Mouse (Mus musculus) ovary, postnatal 36 days (tissue): ENCODE measurements around the gene Prps2.
"Not testable (repeated sequence)": the region's sequence is repeated elsewhere in the genome, so short reads cannot be mapped to it uniquely, and the experiment has no call there.

Source experiments
- DNase-seq: peaks from one replicate; pipeline ENCODE4 v3.0.0; 2022; ENCODE audit warnings: low spot score, mixed read lengths

Gene Prps2

DNA sequence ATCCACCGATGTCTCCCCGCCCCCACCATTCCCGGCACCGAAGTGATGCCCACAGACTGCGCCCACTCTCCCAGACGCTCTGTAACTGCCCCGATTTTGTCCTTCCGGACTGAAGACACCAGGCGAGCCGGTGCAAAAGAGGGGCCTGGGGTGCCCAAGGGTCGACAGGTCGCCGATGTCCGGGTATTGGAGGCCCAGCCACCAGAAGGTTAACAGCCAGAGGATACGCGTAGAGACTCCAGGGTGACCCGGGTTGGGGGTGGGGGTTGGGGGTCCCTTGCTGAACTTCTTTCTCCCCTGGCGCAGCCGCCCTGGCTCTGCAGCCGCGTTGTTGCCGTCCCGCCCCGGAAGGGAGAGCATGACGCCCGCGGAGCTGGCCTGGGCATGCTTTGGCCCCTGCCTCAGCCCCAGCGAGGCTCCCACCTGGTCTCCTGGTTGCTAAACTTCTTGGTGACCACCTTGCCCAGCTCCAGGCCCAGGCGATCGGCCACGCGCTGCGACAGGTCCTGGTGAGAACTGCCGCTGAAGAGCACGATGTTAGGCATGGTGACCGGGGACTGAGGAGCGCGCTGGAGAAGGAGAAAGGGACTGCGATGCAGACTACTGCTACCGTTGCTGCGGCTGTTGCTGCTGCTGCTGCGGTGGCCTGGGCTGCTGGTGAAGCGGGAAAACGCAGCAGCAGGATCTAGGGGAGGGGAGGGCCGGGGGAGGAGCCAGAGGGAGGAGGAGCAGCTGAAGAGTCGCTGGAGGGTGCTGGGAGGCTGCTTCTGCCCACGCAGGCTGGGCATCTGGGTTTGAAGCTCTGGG is at the start of gene Prps2:
TSS of gene Prps2 (minus strand) at position 703 of the 807 bp plus-strand sequence.
- peak; percentile 55 for DNase-seq

DNA sequence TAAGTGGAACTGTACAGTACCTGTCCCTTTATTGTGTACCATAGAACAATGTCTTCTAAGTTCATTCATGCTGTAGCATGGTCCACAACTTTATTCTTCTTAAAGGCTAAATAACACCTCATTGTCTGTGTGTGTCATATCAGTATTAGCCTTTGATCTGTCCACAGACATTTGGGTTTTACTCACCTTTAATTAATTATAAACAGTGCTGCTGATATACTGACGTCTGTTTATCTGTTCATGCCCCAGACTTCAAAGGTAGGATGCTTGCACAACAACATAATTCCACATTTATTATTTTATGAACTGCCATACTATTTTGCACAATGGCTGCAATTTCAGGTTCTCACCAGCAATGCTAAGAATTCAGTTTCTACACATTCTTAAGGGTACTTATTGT is 35.1 kb upstream of the Prps2 start:
- no peak for DNase-seq

DNA sequence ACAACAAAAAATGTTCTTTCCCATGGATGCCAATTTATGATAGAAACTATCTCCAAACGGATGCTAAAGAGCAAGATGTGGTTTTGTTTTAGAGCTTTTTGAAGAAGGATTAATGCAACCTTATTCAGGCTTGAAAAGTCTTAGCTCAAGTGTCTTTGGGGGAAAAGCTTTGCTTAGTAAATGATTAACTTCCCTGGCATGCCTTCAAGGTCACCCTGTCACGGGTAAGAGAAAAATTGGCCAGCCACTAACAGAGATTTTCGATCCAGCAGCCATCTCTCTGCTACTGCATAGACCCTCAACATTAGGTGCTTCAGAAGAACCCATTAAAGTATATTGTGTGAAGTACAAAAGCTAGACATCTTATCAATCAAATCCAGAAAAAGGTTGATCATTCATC is 12.4 kb upstream of the Prps2 start:
- no peak for DNase-seq

DNA sequence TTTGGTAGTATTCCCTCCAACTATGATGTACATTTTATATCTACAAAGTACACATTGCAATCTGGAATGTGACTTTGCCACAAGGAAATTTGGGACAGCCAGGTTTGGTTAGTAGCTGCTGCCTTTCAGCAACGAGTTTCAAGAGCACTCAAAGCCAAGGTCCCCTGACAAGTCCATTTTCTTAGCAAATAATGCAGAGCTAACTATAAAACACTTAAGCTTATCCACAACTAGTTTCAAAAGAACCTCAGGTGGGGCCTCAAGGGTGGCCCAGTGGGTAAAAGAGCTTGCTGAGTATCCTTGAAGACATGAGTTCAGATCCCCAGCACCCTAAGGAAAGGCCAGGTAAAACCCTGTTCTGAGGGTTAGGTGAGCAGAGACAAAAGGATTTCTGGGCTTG is 4.1 kb upstream of the Prps2 start:
- DNase-seq, result no peak

DNA sequence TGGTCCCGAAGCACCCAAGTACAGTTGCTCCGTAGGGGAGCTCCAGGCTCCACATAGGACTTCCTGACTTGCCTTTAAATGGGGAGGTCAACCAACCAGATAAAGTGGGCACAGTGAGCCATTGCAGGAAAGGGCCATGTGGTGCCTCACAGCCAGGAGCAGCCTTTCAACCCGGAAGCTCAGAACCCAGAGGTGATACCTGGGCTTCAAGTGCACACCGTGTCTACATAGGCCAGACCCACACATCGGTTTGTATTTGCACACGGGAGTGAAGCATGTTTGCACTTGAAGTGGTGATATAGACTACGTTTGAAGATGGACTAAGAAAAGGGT is 271 bp upstream of the Prps2 start:
- DNase-seq, result no peak

DNA sequence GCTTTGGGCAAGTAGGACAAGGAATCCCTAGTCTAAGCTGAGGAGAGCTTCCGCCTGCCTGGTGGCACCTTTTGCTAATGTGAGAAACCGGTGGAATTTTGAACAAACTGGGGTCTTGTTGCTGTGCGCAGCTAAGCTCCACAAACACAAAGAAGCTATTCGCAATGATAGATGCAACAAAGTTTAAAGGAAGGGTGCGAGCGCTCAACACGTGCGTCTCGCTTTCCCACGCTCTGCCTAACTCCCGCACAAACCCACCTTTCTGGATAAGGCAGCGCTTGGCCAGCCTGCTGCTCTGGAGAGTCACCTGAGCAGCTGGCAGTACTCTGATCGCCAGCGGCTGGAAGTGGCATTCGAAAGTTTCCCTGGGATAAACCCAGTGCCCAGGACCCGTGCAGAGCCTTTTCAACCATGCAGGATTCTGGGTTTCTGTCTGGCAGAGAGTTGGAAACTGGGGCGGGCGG is 934 bp downstream of the Prps2 start:
- peak; percentile 4 for DNase-seq

DNA sequence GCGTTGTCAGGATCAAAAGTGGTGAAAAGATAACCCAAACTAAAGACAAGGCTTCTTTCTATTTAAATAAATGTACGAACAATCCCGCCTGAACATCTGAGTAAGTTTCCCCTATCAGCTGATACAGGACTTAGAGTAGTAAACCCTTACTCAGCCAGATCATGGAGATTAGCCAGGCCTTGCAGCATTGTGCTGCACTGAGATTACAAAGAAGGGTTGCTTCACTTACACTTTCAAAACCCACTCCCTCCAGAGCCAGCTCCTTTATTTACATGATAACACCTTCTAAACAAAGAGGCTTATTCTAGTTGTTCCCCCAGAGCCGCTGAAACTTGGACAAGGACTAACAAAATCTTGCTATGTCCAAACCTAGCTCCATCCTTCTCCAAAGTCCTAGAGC is 2.5 kb downstream of the Prps2 start:
- no peak for DNase-seq

DNA sequence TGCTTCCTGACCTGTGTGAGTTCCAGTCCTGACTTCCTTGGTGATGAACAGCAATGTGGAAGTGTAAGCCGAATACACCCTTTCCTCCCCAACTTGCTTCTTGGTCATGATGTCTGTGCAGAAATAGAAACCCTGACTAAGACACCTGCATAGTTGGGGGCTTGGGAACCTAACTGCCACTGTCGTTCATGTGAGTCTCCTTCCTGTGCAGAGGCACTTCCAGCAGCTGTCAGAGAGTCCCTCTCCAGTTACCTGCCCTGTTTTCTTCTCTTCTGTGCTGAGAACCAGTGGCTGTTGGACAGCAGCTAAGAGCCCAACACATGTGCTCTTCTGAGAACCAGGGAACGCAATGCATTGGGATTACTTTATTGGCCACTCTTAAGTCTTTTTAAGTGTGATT is 21.3 kb downstream of the Prps2 start:
- DNase-seq, result not testable (repeated sequence)

DNA sequence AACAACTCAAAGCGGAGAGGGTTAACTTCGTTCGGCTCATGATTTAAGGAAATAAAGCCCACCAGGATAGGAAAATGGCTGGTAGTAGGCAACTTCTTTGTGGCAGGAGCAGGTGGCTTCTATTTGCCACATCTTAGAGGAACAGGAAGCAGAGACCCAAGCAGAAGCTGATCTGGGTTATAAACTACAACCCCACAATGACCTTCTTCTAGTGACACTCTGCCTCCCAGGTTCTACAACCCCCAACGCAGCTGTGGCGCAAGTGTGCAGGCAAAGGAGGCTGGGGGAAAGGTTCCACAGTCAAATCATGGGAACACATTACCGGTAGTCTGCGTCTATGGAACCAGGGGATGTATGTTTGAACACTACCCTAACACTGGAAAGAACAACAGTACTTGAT is 22.8 kb downstream of the Prps2 start:
- no peak for DNase-seq

DNA sequence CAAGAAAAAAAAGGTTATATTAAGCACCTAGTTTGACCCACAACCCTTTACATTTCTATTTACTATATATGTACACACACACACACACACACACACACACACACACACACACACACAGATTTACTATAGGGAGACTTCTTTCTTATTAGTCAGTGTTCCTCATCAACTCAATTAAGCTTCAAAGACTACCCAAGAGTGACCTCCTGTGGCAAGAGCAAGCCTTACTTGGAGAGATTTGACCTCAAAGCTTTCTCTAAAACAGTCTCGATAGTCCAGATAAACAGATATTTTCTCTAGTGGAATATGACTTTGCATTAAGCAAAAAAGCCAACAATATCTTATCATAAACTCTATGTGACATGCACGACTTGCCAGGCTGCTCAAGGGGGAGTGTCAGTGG is 25.1 kb downstream of the Prps2 start:
- no peak for DNase-seq

DNA sequence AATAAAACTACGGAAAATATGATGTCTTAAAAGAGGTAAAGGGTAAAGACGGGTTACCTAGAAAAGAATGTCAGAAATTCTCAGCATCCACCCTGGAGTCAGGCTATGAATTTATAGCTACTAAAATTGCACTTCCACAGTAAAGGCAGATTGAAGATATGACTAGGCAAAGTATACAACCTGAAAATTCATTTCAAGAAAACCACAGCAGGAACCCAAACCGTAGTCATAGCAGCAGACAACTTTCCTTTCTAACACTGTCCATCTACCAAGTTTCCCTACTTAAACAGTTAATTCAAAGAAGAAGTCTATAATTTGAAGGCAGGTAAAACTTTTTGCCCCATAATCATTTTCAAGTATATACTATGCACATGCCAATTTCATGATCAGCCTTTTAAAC is 26.6 kb downstream of the Prps2 start:
- no peak for DNase-seq

DNA sequence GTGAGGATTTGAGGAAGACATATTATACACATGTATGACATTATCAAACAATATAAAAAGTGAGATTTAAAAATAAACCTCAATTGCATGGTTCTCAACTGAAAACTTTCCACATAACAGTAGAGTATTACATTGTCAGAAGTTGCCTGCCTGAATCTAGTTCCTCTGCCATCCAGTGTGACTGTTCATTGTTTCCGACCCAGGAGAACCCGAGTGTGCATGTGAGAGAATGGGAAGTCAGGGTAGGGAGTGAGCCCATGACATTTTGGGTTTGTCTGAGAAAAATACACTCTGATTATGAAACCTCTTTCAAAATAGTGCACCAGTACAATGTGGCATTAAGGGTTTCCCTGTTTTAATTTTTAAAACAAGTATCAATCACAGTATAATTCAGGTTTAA is 28.9 kb downstream of the Prps2 start:
- DNase-seq, result no peak

DNA sequence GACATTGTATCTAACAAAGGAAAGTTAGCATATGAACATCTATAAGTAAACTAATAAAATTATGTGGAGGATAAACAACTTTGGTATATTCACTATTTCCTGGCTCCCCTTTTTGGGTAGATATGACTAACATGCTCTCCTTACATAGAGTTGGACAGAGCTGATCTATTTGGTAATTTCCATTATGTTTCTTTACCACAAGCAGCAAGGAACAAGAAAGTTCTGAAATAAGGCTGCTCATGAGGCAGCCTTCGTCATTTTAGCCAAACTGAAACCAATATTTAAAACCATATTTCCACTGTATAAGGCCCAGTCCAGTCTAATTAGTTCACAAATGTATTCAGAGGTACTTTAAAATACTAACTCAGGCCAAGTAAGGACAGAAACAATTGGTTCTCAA is 36.1 kb downstream of the Prps2 start:
- no peak for DNase-seq

DNA sequence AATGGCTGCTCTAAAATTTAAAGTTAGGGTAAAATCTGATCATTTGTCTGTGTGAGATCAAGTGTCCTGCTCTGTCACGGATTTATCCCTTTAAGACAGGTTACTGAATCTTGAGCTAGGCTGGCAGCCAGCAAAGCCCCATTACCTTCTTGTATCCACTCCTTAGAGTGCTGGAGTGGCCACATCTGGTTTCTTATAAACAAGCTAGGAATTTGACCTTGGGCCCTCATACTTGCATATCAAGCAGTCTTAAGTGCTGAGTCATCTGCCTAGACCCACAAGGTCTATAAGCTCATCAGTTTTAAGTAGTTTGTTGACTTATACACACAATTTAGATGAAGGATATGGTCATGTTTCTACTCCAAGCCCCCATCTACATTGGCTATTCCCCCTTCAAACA is 38.2 kb downstream of the Prps2 start:
- DNase-seq, result no peak

DNA sequence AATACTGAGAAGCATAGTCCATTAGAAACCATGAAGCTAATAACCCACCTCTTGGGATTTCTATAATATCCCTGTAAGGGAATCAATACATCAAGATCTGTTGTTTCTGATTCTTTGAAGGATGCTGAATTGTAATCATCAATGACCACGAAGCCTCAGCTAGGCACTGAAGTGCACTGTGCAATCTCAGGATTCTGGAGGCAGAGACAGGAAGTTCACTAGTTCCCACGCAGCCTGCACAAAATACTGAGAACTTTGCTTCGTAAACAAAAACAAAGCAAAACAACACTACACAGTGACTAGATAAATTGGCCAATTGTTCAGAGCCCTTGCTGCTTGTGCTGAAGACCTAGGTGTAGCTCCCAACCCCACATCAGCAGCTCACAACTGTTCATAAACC is 40.7 kb downstream of the Prps2 start:
- no peak for DNase-seq

DNA sequence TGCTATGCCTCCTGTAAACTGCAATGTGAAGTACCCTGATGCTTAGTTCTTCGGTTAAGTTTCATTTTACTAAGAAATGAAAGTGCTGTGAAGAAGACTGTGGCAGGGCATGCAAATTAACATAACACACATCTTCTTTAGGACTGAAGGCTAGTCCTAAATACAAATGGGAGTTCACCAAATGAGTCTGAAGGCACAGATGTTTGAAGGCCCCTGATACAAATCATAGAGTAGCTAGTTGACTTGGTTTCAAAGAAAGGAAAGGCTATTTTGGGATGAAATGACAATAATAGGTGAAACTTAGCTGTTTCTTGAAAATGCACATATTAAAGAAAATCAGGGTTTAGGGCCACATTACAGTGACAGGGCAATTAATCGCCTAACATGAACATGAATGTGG is 42.4 kb downstream of the Prps2 start:
- DNase-seq, result no peak

DNA sequence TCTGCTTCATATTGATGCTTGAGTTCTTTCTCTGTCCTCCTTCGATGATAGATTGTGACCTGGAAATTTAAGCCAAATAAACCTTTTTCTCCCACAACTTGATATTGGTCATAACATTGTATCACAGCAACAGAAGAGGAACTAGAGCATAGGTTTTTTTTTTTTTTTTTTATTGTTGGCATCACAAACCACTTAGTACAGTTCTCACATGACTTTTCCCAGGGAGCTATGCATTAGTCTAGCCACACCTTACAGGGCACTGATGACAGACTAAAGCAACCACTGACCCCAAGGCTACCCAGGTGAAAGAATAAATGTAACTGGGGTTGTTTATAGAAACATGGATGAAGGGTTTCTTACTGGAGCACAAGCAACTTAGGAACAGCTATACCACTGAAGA is 44.6 kb downstream of the Prps2 start:
- DNase-seq, result no peak

DNA sequence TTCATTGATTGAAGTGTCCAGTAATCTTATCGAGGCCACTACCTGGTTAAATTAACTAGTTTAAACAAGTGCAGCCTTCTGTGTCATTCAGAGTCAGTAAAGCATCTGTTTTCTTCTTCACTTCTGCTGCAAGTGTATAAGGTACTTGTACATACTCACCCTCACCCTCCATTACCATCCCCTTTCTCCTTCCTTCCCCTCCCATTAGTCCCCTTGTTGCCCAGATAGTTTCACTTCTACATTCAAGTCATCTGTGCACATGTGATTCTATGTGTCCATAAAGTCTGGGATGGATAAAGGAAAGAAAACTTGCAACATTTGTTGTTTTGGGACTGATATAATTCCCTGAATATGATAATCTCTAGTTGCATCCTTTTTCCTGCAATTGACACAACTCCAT is 48.0 kb downstream of the Prps2 start:
- no peak for DNase-seq

DNA sequence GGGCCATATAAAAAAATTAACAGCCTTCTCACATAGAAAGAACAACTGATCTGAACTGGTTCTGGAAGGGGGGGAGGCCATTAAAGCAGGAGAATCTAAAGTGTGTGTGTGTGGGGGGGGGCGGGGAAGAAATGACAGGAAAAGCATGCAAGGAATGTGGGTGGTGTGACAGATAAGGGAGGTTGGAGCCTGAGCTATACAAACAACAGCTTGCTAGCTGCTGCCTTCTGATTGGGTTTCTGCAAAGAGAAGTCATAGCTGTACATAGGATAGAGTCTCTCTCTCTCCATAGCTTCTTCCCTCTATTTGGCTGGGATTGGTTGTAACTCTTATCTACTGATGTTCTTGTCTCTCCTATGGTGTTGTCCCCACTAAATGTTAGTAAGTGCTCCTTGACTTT is 49.9 kb downstream of the Prps2 start:
- no peak for DNase-seq

DNA sequence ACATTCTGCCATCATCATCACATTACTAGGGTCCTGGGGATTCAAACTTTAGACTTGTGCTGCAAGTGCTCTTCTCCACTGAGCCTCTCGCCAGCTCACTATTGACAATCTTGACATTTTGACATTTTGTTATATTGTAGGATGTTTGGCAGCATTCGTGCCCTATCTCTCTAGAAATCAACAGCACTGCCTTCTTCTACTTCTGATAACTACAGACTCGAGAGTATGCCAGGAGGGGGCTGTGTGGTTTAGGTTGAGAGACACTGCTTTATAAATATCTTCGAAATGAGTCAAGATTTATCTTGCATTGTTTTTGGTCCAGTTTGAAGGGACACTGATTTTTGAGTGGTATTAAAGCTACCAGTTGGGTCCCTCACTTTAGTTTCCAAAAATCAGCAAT is 51.6 kb downstream of the Prps2 start:
- DNase-seq, result no peak

DNA sequence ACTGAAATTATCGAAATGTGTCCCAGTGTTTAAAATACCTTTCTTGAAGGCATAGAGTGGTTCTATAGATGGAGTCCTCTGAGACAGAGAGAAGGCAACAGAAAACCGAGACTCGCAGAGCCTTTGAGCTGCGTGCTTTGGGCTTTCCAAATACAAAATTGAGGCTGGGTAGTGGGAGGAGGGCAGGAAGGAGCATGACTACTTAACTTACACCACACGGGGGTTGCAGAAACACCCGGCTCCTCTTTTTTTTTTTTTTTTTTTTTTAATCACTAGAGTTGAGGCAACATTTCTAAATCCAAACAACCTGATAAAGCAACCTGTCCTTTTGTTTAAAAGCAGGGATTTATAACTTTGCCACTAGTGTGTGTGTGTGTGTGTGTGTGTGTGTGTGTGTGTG is 52.1 kb downstream of the Prps2 start, which contains the start of gene Tlr7:
TSS of gene Tlr7 (minus strand) at position 160 of the 400 bp plus-strand sequence.
- no peak for DNase-seq

DNA sequence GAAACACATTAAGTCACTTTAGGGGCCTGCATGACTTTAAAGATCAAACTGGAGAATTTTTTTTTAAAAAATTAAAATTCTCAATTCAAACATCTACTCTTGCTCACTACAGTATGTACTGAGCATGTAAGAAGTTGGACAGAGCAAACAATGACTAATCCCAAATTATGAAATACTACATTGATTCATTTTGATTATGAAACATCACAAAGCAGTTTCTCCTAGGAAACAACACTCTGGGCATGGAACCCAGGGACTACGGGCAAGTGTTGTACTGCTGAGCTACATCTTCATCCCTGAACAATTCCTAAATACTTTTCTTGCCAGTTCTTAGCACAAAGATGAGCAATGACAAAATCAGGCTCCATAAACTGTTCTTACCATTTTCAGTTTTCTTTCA is 52.9 kb downstream of the Prps2 start:
- no peak for DNase-seq

DNA sequence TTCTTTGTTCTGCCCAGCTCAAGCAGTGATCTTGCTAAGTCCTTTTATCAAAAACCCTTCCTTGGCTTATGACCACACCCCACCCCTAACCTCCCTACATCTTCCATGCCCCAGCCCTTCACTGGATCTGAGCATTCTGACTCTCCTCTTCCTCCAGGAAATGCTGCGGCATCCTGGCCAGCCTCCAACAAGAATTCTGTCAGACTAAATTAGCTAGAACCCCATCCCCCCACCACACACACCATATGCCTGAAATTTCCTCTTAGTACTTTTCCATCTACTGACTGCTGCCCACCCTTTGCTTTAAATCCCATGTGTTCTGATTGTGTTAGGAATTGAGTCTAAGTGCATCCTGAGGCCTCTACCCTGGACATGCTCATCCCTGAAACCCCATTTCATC is 53.5 kb downstream of the Prps2 start:
- DNase-seq, result no peak

DNA sequence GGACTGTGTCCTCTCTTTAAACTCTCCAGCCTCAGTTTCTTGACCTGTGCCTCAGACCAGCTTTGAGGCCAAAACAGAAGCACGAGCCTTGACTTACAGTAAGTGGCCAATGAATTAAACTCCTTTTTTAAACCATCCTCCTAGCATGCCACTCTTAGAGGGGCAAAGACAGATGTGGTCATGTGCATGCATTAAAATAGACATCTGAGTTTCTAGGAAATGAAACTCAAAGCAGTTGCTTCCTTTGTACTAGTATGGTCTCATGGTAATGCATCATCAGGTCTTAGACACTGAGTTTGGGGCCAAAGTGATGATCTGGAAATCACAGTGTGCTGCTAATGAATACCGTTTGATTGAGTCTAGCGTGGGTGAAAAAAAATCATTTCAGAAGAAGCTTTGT is 54.0 kb downstream of the Prps2 start:
- DNase-seq, result no peak
